Mouse (Mus musculus): ENCODE measurements around the gene Phlpp2.

GRCm38 (mm10) chr8:109983944-109984343 is 115.6 kb downstream of the Phlpp2 start:
- TF ChIP-seq CTCF (IDR thresholded peaks at IDR 0.05; ENCODE audit: extremely low read depth, insufficient read depth, low read length) (no peak), POLR2A (IDR thresholded peaks at IDR 0.05; ENCODE audit: extremely low read depth, insufficient read depth, low read length) (no peak)
